Mouse (Mus musculus): Measurements from ENCODE around the gene Fancg. TPM values are rescaled to one million over a fixed set of nuclear protein-coding genes. Genes with fewer than 3 reads are reported as not detected.
"Not testable (repeated sequence)": the region's sequence is repeated elsewhere in the genome, so short reads cannot be mapped to it uniquely, and the experiment has no call there.

The Fancg gene
- polyA plus RNA-seq, 2 experiments from 2014 or later = 23.3 to 38.7 TPM

GRCm38 (mm10) chr4:42998022-42998421 lies 12.3 kb downstream of the Fancg start:
- no peak for ATAC-seq

GRCm38 (mm10) chr4:42988296-42988695 lies 22.0 kb downstream of the Fancg start:
- no peak for ATAC-seq

- not testable (repeated sequence) for ATAC-seq
Observed at GRCm38 (mm10) chr4:42980467-42980866, 29.8 kb downstream of the Fancg start.

GRCm38 (mm10) chr4:42978062-42978461 lies 32.2 kb downstream of the Fancg start:
- ATAC-seq = peak; percentile 43

- ATAC-seq = no peak
Observed at GRCm38 (mm10) chr4:42973868-42974267, 36.4 kb downstream of the Fancg start.

GRCm38 (mm10) chr4:42972952-42973351 lies 37.4 kb downstream of the Fancg start:
- ATAC-seq = no peak

- ATAC-seq = no peak
Observed at GRCm38 (mm10) chr4:42969304-42969703, 41.0 kb downstream of the Fancg start, which contains the start of gene 1700022I11Rik. 1700022I11Rik (plus strand) TSS chr4:42969604.

GRCm38 (mm10) chr4:42965039-42965719 lies 45.1 kb downstream of the Fancg start:
- peak; percentile 89 for ATAC-seq

GRCm38 (mm10) chr4:42963480-42963879 lies 46.8 kb downstream of the Fancg start:
- no peak for ATAC-seq

- peak; percentile 79 for ATAC-seq
Observed at GRCm38 (mm10) chr4:42961592-42961991, 48.7 kb downstream of the Fancg start.

- no peak for ATAC-seq
Observed at GRCm38 (mm10) chr4:42959382-42959781, 50.9 kb downstream of the Fancg start.

GRCm38 (mm10) chr4:42958942-42959341 lies 51.4 kb downstream of the Fancg start:
- ATAC-seq = no peak

GRCm38 (mm10) chr4:42957979-42958378 lies 52.3 kb downstream of the Fancg start:
- ATAC-seq = no peak

GRCm38 (mm10) chr4:42957306-42957705 lies 53.0 kb downstream of the Fancg start:
- ATAC-seq = no peak

- no peak for ATAC-seq
Observed at GRCm38 (mm10) chr4:42956581-42956980, 53.7 kb downstream of the Fancg start.

- no peak for ATAC-seq
Observed at GRCm38 (mm10) chr4:42955200-42955599, 55.1 kb downstream of the Fancg start.

GRCm38 (mm10) chr4:42954297-42954696 lies 56.0 kb downstream of the Fancg start:
- ATAC-seq = no peak

GRCm38 (mm10) chr4:42953435-42954094 lies 56.7 kb downstream of the Fancg start:
- ATAC-seq = no peak

GRCm38 (mm10) chr4:42952563-42952962 lies 57.7 kb downstream of the Fancg start:
- no peak for ATAC-seq

Other genes starting within 250 kb of the Fancg start
- gene Ccl21a, start 236.5 kb downstream of the Fancg start, polyA plus RNA-seq (2017; shearing (Covaris generic)) = not detected
- not detected for gene Fam205a1, start 156.6 kb downstream of the Fancg start, polyA plus RNA-seq (2017; shearing (Covaris generic))
- gene Gm12394, start 153.7 kb downstream of the Fancg start, polyA plus RNA-seq (2017; shearing (Covaris generic)) = not detected
- not detected for gene Fam205c, start 136.3 kb downstream of the Fancg start, polyA plus RNA-seq (2017; shearing (Covaris generic))
- under 1 TPM in 1 of 2 experiments, not detected in 1; 0.05 TPM for gene Phf24, start 93.8 kb downstream of the Fancg start, polyA plus RNA-seq (2017; shearing (Covaris generic))
- 1 to 10 TPM; 4.9 to 7.0 TPM for gene Dnajb5, start 60.7 kb downstream of the Fancg start, polyA plus RNA-seq (2017; shearing (Covaris generic))
- gene 1700022I11Rik, start 40.9 kb downstream of the Fancg start, polyA plus RNA-seq (2017; shearing (Covaris generic)) = under 1 TPM in 1 of 2 experiments, not detected in 1; 0.48 TPM
- 100 to 1,000 TPM; 164 to 202 TPM for gene Vcp, start 10.0 kb downstream of the Fancg start, polyA plus RNA-seq (2017; shearing (Covaris generic))
- 10 to 100 TPM; 12.1 to 34.1 TPM for gene Pigo, start 15.3 kb upstream of the Fancg start, polyA plus RNA-seq (2017; shearing (Covaris generic))
- 100 to 1,000 TPM; 137 to 170 TPM for gene Stoml2, start 21.2 kb upstream of the Fancg start, polyA plus RNA-seq (2017; shearing (Covaris generic))
- gene Fam214b, start 35.7 kb upstream of the Fancg start, polyA plus RNA-seq (2017; shearing (Covaris generic)) = 1 to 10 TPM; 1.5 to 2.3 TPM
- under 1 TPM; 0.05 to 0.29 TPM for gene Unc13b, start 48.4 kb upstream of the Fancg start, polyA plus RNA-seq (2017; shearing (Covaris generic))

Measured in CD4-positive, CD25-positive, alpha-beta regulatory T cell, adult 4 months (primary cell).